Mouse (Mus musculus) C2C12 (cell line): Measurements from ENCODE around the gene Fam205c.

Source experiments
- CTCF ChIP-seq: IDR thresholded peaks from one replicate; pipeline ENCODE4 v1.5.1; 2011; ENCODE audit not compliant: control insufficient read depth, insufficient read depth, insufficient read length
- MYOD1 ChIP-seq: IDR thresholded peaks from one replicate; pipeline ENCODE4 v1.6.1; 2011; ENCODE audit warnings: low read depth; ENCODE audit not compliant: control insufficient read depth, insufficient read length
- USF1 ChIP-seq: IDR thresholded peaks from one replicate; pipeline ENCODE4 v1.6.1; 2011; ENCODE audit warnings: low read depth, mild to moderate bottlenecking, control low read depth, moderate library complexity

- TF ChIP-seq USF1 (no peak), CTCF (no peak), MYOD1 (no peak)
Observed at GRCm38 (mm10) chr4:42922056-42922455, 48.0 kb upstream of the Fam205c start.
